Mouse (Mus musculus) midbrain, embryonic 10.5 days (tissue): Measurements from ENCODE around the gene Gm10277. TPM values are rescaled to one million over a fixed set of nuclear protein-coding genes. Genes with fewer than 3 reads are reported as not detected.

ENCODE experiments used
- DNase-seq: peaks from one replicate; pipeline ENCODE4 v3.0.0-alpha.2; 2017; ENCODE audit warnings: low spot score
- H3K27ac ChIP-seq: fragments of 300-500 bp; sonication (generic); replicated peaks from 2 replicates; pipeline ENCODE4 v1.5.1; 2016; ENCODE audit warnings: mild to moderate bottlenecking
- H3K27me3 ChIP-seq: fragments of 300-500 bp; sonication (generic); 2 replicates; pipeline ENCODE4 v1.6.1; 2016; ENCODE audit warnings: low read depth, mild to moderate bottlenecking; ENCODE audit not compliant: poor library complexity, severe bottlenecking
- H3K36me3 ChIP-seq: fragments of 300-500 bp; sonication (generic); 2 replicates; pipeline ENCODE4 v1.6.1; 2016; ENCODE audit warnings: mild to moderate bottlenecking, moderate library complexity
- H3K4me1 ChIP-seq: fragments of 300-500 bp; sonication (generic); 2 replicates; pipeline ENCODE4 v1.6.1; 2016
- H3K4me3 ChIP-seq: fragments of 300-500 bp; sonication (generic); 2 replicates; pipeline ENCODE4 v1.5.1; 2016; ENCODE audit warnings: mild to moderate bottlenecking, moderate library complexity
- H3K9me3 ChIP-seq: fragments of 300-500 bp; sonication (generic); replicated peaks from 2 replicates; pipeline ENCODE4 v1.6.1; 2016; ENCODE audit warnings: mild to moderate bottlenecking
- WGBS: fragments of 180-500 bp; shearing (Covaris S2); methylation state at CpG from one replicate; pipeline ENCODE4 v1.1.7; 2016; 5-methylcytosine and 5-hydroxymethylcytosine counted together
- polyA plus RNA-seq: library from polyadenylated mRNA; unstranded; fragments of >200 nt; fragmentation: Nextera tagmentation; extraction: Ambion mirVana; gene quantifications from 2 replicates; pipeline ENCODE4 v1.2.1, GENCODE M21; 2016

Gene Gm10277
- polyA plus RNA-seq, 1 experiment from 2014 or later: 1.5 TPM

DNA sequence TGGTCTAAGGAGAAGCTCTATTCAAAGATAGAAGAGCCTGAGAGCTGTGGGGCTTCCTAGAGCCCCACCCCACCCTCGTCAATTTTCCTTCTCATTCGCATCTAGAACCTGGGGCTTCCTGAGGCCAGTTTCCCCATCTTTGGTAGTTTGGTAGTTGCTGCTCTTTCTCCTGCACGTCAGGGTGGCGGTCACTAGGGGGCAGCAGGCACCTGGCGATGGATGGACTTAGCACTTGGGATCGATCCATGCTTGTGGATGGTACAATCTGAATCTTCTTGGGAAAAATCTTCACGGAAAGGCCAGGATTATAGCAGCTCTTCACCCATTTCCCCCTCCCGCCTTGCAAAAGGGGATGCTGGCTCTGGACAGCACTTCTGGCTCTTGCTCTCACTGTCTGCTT, 34.1 kb upstream of the Gm10277 start:
- Histone ChIP-seq H3K9me3 (no peaks in the 10 kb centered on the region), H3K4me3 (no peak overlapping the region), H3K27me3 (peaks cover 17% of the 10 kb centered on the region; the same call in 1 of the 2 replicates), H3K36me3 (peaks cover 66% of the 10 kb centered on the region), H3K4me1 (peaks cover 29% of the 10 kb centered on the region), H3K27ac (no peak overlapping the region)
- DNase-seq: peak; percentile 64
- 16% methylated on average over 8 of the region's 8 CpGs for WGBS

DNA sequence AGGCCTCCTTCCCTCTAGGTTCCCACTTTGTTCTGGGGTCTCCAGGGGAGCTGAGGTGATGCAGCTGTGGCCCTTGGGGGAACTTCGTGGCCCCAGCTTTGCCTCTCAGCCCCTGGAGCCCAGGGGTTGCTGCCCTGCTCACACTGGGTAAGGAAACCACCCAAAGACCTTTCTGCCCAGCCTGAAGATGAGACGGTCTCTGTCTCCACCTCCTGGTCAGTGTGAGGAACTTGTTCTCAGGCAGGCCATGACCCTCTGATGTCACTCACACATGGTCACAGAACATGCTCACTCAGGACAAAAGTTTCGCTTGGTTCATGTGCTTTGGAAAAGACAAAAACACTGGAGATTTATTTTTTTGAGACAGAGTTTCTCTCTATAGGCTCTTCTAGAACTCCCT, 28.5 kb upstream of the Gm10277 start:
- Histone ChIP-seq H3K27ac (no peak overlapping the region), H3K36me3 (peaks cover 43% of the 10 kb centered on the region), H3K9me3 (no peaks in the 10 kb centered on the region), H3K27me3 (no peaks in the 10 kb centered on the region), H3K4me3 (no peak overlapping the region), H3K4me1 (peaks cover 3% of the 10 kb centered on the region; the same call in 1 of the 2 replicates)
- DNase-seq: peak; percentile 68
- WGBS: 22% methylated on average over 3 of the region's 3 CpGs

GRCm38 (mm10) chr11:77813969-77814368, 26.4 kb upstream of the Gm10277 start:
- no peak for DNase-seq
- Histone ChIP-seq H3K4me3 (no peak overlapping the region), H3K27me3 (no peaks in the 10 kb centered on the region), H3K9me3 (no peaks in the 10 kb centered on the region), H3K36me3 (peaks cover 25% of the 10 kb centered on the region), H3K27ac (no peak overlapping the region), H3K4me1 (peaks cover 8% of the 10 kb centered on the region)
- WGBS: 83% methylated on average over 2 of the region's 2 CpGs

DNA sequence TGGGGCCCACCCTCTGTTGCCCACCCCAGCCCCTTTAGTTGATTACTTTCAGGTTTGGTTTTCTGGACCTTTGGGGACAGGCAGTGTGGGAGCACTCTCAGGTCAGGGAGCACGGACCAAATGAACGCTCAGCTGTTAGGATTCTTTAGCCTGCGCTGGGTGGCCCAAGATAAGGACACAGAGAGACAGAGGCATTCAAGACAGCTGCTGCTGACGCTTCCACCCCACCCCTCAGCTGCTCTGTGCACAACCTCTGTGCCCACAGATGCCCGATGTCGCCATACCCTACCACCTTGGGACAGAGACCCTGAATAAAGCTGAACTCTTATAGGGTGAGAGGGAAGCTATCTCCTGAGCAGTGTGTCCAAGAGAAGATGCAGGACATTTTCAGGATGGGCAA, 22.5 kb upstream of the Gm10277 start:
- H3K27ac ChIP-seq: no peak overlapping the region
- 89% methylated on average over 6 of the region's 6 CpGs for WGBS
- peaks cover 42% of the 10 kb centered on the region for H3K4me1 ChIP-seq
- H3K36me3 ChIP-seq: peaks cover 12% of the 10 kb centered on the region
- DNase-seq: no peak
- H3K27me3 ChIP-seq: no peaks in the 10 kb centered on the region
- no peak overlapping the region for H3K4me3 ChIP-seq
- H3K9me3 ChIP-seq: no peaks in the 10 kb centered on the region

DNA sequence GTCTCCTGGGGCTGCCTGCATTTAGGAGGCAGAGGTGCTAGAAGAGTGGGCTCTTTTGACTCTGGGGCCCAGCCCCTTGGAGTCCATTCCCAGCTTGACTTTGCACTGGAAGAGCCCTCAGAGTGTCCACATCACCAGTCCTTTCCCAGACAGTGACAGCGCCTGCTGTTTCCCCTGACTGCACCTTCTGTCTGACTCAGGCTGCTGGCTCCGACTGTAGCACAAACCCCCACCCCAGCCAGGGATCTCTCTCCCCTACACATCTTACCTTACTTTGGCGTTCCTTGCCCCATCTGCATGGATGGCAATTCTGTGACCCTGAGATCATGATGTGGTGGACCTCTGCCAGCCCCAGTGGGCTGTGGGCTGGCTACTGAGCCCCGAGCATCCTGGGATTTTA, 21.7 kb upstream of the Gm10277 start:
- Histone ChIP-seq H3K9me3 (no peaks in the 10 kb centered on the region), H3K36me3 (peaks cover 12% of the 10 kb centered on the region), H3K27me3 (no peaks in the 10 kb centered on the region), H3K4me3 (no peak overlapping the region), H3K27ac (peak overlapping the region; percentile 75; the same call in 1 of the 2 replicates), H3K4me1 (peaks cover 42% of the 10 kb centered on the region)
- WGBS: 71% methylated on average over 4 of the region's 4 CpGs
- no peak for DNase-seq

GRCm38 (mm10) chr11:77808051-77808465, 20.5 kb upstream of the Gm10277 start:
- Histone ChIP-seq H3K4me3 (peak overlapping the region; percentile 29; the same call in 1 of the 2 replicates), H3K27ac (peak overlapping the region; percentile 75), H3K27me3 (no peaks in the 10 kb centered on the region), H3K9me3 (no peaks in the 10 kb centered on the region), H3K36me3 (peaks cover 12% of the 10 kb centered on the region), H3K4me1 (peaks cover 42% of the 10 kb centered on the region)
- WGBS: 13% methylated on average over 5 of the region's 5 CpGs
- DNase-seq: peak; percentile 67

- Histone ChIP-seq H3K9me3 (no peaks in the 10 kb centered on the region), H3K4me3 (no peak overlapping the region), H3K4me1 (peaks cover 48% of the 10 kb centered on the region), H3K27ac (0 out of 2 replicates have a peak overlapping the region, but pooled peaks have one; percentile 14), H3K36me3 (peaks cover under 1% of the 10 kb centered on the region; the same call in 1 of the 2 replicates), H3K27me3 (no peaks in the 10 kb centered on the region)
- no peak for DNase-seq
- WGBS: 80% methylated on average over 6 of the region's 6 CpGs
These were observed 19.3 kb upstream of the Gm10277 start for GRCm38 (mm10) chr11:77806855-77807254.

GRCm38 (mm10) chr11:77806218-77806617, 18.7 kb upstream of the Gm10277 start:
- Histone ChIP-seq H3K9me3 (no peaks in the 10 kb centered on the region), H3K4me3 (no peak overlapping the region), H3K27me3 (no peaks in the 10 kb centered on the region), H3K36me3 (no peaks in the 10 kb centered on the region), H3K27ac (no peak overlapping the region), H3K4me1 (peaks cover 54% of the 10 kb centered on the region)
- WGBS: 20% methylated on average over 2 of the region's 2 CpGs
- no peak for DNase-seq

DNA sequence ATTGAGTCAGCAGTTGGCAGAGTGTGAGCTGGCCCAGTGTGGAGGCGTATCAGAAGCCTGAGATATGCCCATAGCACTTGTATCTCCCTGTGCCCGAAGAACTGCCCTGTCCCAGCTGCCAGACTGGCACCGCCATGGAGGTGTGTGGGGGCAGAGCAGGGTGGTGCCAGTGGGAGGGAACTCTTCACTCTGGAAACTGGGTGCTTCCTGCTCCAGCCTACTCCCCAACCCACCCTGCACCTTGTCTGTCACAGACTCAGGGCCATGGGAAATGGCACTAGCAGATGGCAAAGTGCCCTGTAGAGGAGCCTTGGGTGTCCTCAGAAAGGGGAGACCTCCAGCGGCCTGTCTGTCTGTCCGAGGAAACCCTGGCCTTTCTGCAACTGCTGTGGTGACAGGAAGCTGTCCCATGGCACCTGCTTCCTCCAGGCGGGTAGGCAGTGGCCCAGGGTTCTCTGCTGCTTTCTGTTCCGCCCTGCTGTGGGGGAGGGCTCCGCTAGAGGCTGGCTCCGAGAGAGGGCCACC, 14.9 kb upstream of the Gm10277 start:
- Histone ChIP-seq H3K4me3 (no peak overlapping the region), H3K27ac (0 out of 2 replicates have a peak overlapping the region, but pooled peaks have one; percentile 13), H3K27me3 (no peaks in the 10 kb centered on the region), H3K9me3 (no peaks in the 10 kb centered on the region), H3K4me1 (peaks cover 43% of the 10 kb centered on the region), H3K36me3 (no peaks in the 10 kb centered on the region)
- no peak for DNase-seq
- 74% methylated on average over 9 of the region's 9 CpGs for WGBS

GRCm38 (mm10) chr11:77800869-77801701, 13.5 kb upstream of the Gm10277 start:
- 35% methylated on average over 15 of the region's 15 CpGs for WGBS
- Histone ChIP-seq H3K4me3 (peak overlapping the region; percentile 18; the same call in 1 of the 2 replicates), H3K36me3 (no peaks in the 10 kb centered on the region), H3K27ac (peak overlapping the region; percentile 46; the same call in 1 of the 2 replicates), H3K27me3 (no peaks in the 10 kb centered on the region), H3K9me3 (no peaks in the 10 kb centered on the region), H3K4me1 (peaks cover 30% of the 10 kb centered on the region)
- DNase-seq: no peak

DNA sequence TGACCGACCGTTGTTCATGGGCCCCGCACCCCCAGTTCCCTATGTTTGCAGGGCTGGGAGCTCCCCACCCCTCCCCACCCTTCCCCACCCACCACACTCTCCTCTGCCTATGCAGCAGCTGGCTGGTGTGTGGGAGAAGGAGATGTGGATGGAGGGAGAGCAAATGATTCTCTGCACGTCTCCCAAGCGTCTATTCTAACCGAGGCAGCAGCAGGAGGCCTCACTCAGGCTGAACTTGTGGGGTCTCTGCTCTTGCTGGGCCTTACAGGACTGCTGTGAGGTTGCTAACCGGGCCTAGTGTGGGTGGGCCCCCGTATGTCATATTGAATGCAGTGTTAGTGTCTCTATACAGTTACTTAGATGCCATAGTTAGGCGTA, 12.9 kb upstream of the Gm10277 start:
- H3K9me3 ChIP-seq: no peaks in the 10 kb centered on the region
- H3K4me1 ChIP-seq: peaks cover 27% of the 10 kb centered on the region
- H3K4me3 ChIP-seq: no peak overlapping the region
- no peak overlapping the region for H3K27ac ChIP-seq
- DNase-seq: no peak
- H3K36me3 ChIP-seq: no peaks in the 10 kb centered on the region
- 75% methylated on average over 9 of the region's 9 CpGs for WGBS
- H3K27me3 ChIP-seq: no peaks in the 10 kb centered on the region

DNA sequence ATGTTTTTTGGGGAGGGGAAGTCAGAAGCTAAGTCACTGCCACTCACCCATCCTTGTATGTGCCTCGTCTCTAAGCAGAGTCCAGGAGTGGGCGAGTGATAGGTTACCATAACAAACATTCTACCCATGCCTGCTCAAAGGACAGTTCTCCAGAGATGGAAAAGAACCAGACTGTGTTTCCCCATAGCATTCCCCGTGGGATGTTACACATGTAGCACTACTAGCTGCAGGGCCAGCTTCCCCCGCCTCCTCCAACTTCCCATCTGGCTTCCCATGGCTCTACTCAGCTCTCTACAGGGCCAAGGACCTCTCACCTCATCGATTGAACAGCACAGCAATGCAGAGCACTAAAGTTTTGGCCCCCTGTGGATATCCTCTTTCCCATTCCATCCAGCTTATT, 7.7 kb upstream of the Gm10277 start:
- no peaks in the 10 kb centered on the region for H3K36me3 ChIP-seq
- H3K9me3 ChIP-seq: no peaks in the 10 kb centered on the region
- H3K27me3 ChIP-seq: no peaks in the 10 kb centered on the region
- H3K4me3 ChIP-seq: no peak overlapping the region
- no peak overlapping the region for H3K27ac ChIP-seq
- WGBS: 84% methylated on average over 5 of the region's 5 CpGs
- peaks cover 37% of the 10 kb centered on the region for H3K4me1 ChIP-seq
- DNase-seq: no peak
